Mouse (Mus musculus): ENCODE measurements around the gene Clec3a. TPM values are rescaled to one million over a fixed set of nuclear protein-coding genes. Genes with fewer than 3 reads are reported as not detected.
A peak's percentile ranks its signal among the peaks of the same experiment; 100 is the strongest.

The Clec3a gene
- polyA plus RNA-seq, 1 experiment from 2014 or later, result 2.1 TPM

DNA sequence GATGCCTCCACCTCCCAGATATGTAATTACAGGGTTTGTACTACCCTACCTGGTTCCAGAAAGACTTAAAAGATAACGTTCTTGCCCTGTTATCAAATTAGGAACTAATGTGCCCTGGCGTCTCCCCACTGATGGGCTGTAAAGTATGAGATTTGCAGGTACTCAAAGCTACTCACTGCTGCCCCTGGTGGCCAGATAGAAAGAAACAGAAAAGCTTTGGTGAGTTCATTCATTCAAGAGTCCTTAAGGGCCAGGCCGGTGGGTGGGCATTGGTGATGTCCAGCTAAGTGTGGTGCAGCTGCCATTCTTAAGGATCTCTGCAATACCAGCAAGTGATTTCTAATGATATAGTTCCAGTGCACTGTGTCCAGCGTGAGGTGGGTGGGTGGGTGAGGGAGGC, 23.7 kb downstream of the Clec3a start:
- H3K36me3 ChIP-seq (ENCODE audit: control insufficient read depth, insufficient read depth, low read length), result no peaks in the 10 kb centered on the region
- DNase-seq (ENCODE audit: low spot score) (no peak), ATAC-seq (ENCODE audit: low read depth) (no peak)
- 85% methylated on average over 4 of the region's 4 CpGs for WGBS
- no peaks in the 10 kb centered on the region for H3K9me3 ChIP-seq (ENCODE audit: control insufficient read depth, low read length)
- H3K27ac ChIP-seq (replicated peaks; ENCODE audit: low read depth, low read length), result no peak overlapping the region
- no peak overlapping the region for H3K4me2 ChIP-seq (ENCODE audit: low read depth, low read length)
- H3K27me3 ChIP-seq (replicated peaks; ENCODE audit: control insufficient read depth, insufficient read depth, low read length), result no peaks in the 10 kb centered on the region
- no peak overlapping the region for H3K9ac ChIP-seq (ENCODE audit: low read depth, low read length)
- no peak overlapping the region for H3K4me3 ChIP-seq (ENCODE audit: low read depth, low read length)
- H3K4me1 ChIP-seq (ENCODE audit: control insufficient read depth, insufficient read depth, low read length), result 0 out of 2 replicates have a peak, but pooled peaks cover 4% of the 10 kb centered on the region

DNA sequence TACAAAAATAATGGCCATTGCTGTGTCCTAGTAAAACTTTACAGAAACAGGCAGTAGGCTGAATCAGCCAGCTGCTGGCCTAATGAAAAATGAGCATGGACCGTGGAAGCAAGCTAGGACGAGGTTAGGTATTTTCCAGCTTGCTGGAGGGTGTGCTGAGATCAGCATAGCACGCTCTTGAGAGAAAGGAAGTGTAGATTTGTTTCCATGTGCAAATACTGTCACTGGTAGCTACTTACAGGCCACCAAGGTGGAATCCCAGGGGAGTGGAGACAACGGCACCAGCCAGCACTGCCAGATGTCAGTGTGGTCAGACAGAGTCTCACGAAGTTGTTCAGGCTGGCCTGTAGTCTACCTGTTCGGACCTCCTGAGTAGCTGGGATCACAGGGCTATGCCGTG, 29.0 kb downstream of the Clec3a start:
- H3K4me2 ChIP-seq (ENCODE audit: low read depth, low read length), result no peak overlapping the region
- 73% methylated on average over 7 of the region's 7 CpGs for WGBS
- H3K4me3 ChIP-seq (ENCODE audit: low read depth, low read length), result no peak overlapping the region
- H3K36me3 ChIP-seq (ENCODE audit: control insufficient read depth, insufficient read depth, low read length), result 0 out of 2 replicates have a peak, but pooled peaks cover 3% of the 10 kb centered on the region
- H3K27ac ChIP-seq (replicated peaks; ENCODE audit: low read depth, low read length), result no peak overlapping the region
- DNase-seq (ENCODE audit: low spot score) (no peak), ATAC-seq (ENCODE audit: low read depth) (no peak)
- H3K4me1 ChIP-seq (ENCODE audit: control insufficient read depth, insufficient read depth, low read length), result no peaks in the 10 kb centered on the region
- no peak overlapping the region for H3K9ac ChIP-seq (ENCODE audit: low read depth, low read length)
- no peaks in the 10 kb centered on the region for H3K27me3 ChIP-seq (replicated peaks; ENCODE audit: control insufficient read depth, insufficient read depth, low read length)
- no peaks in the 10 kb centered on the region for H3K9me3 ChIP-seq (ENCODE audit: control insufficient read depth, low read length)

DNA sequence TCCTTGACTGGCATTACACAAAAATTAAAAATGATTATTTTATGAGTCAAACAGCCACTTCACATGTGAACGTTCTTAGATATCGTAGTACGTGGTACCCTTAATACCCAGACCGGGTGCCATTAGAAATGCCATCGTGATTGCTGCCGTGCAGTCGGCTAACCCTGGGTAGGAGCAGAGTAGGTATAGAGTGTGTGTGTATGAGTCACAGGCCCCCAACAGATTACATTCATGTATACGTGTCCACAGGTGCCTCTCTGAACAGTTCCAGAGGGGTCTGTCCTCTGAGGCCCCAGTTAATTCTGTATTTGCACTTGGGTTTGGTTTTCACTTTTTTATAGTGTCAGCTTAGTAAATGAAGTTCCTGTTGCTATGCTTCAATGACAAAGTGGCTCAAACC, 34.4 kb downstream of the Clec3a start:
- Histone ChIP-seq H3K9me3 (ENCODE audit: control insufficient read depth, low read length) (no peaks in the 10 kb centered on the region), H3K27me3 (replicated peaks; ENCODE audit: control insufficient read depth, insufficient read depth, low read length) (no peaks in the 10 kb centered on the region), H3K27ac (replicated peaks; ENCODE audit: low read depth, low read length) (no peak overlapping the region), H3K4me2 (ENCODE audit: low read depth, low read length) (no peak overlapping the region), H3K4me1 (ENCODE audit: control insufficient read depth, insufficient read depth, low read length) (no peaks in the 10 kb centered on the region), H3K4me3 (ENCODE audit: low read depth, low read length) (no peak overlapping the region), H3K9ac (ENCODE audit: low read depth, low read length) (no peak overlapping the region), H3K36me3 (ENCODE audit: control insufficient read depth, insufficient read depth, low read length) (0 out of 2 replicates have a peak, but pooled peaks cover 3% of the 10 kb centered on the region)
- DNase-seq (ENCODE audit: low spot score) (no peak), ATAC-seq (ENCODE audit: low read depth) (no peak; the same call in 1 of the 2 replicates)
- WGBS, result 94% methylated on average over 8 of the region's 8 CpGs

DNA sequence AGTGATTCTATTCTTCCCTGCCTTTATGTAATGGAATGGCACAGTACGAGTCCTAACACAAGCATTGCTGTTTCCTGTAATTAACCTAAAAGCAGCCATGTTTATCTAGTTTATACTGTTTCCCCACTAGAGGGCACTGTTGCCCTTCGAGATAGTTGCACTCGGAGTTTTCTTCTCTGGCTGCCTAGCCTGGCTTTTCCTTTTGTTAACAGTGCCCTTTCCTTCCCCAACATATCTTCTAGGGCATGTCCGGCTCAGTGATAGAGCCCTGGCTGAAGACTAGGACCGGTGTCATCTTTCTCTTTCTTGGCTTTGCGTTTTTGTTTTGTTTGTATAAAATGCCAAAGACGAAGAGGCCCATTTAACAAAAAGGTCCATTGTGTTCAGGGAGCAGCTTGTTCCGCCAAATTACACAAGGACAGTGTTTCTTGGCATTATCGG, 34.9 kb downstream of the Clec3a start:
- Histone ChIP-seq H3K4me2 (ENCODE audit: low read depth, low read length) (0 out of 2 replicates have a peak overlapping the region, but pooled peaks have one; percentile 21), H3K9me3 (ENCODE audit: control insufficient read depth, low read length) (no peaks in the 10 kb centered on the region), H3K27ac (replicated peaks; ENCODE audit: low read depth, low read length) (no peak overlapping the region), H3K36me3 (ENCODE audit: control insufficient read depth, insufficient read depth, low read length) (0 out of 2 replicates have a peak, but pooled peaks cover 3% of the 10 kb centered on the region), H3K27me3 (replicated peaks; ENCODE audit: control insufficient read depth, insufficient read depth, low read length) (no peaks in the 10 kb centered on the region), H3K9ac (ENCODE audit: low read depth, low read length) (no peak overlapping the region), H3K4me1 (ENCODE audit: control insufficient read depth, insufficient read depth, low read length) (no peaks in the 10 kb centered on the region), H3K4me3 (ENCODE audit: low read depth, low read length) (no peak overlapping the region)
- peak; percentile 92 for DNase-seq (ENCODE audit: low spot score)
- peak; percentile 54; the same call in 1 of the 2 replicates for ATAC-seq (ENCODE audit: low read depth)
- WGBS, result 13% methylated on average over 9 of the region's 9 CpGs

DNA sequence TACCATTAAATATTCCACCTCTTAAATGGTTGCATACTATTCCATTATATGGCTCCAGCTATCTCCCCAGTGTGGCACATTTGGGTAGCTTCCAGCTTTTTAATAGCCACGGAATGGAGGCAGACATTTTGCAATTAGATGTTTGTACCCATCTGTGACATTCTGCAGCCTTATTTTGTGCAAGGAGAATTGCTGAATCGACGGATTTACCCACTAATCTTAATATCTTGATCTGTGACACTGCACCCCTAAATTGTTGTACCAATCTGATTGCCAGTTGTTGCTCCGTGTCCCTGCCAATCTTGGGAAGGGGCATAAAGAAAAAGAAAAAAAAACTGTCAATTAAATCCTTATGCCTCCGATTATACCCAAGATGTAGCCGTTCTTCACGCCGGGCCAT, 37.4 kb downstream of the Clec3a start:
- no peak overlapping the region for H3K4me2 ChIP-seq (ENCODE audit: low read depth, low read length)
- no peaks in the 10 kb centered on the region for H3K4me1 ChIP-seq (ENCODE audit: control insufficient read depth, insufficient read depth, low read length)
- H3K36me3 ChIP-seq (ENCODE audit: control insufficient read depth, insufficient read depth, low read length), result no peaks in the 10 kb centered on the region
- no peaks in the 10 kb centered on the region for H3K9me3 ChIP-seq (ENCODE audit: control insufficient read depth, low read length)
- H3K4me3 ChIP-seq (ENCODE audit: low read depth, low read length), result no peak overlapping the region
- 89% methylated on average over 8 of the region's 8 CpGs for WGBS
- H3K27ac ChIP-seq (replicated peaks; ENCODE audit: low read depth, low read length), result no peak overlapping the region
- no peaks in the 10 kb centered on the region for H3K27me3 ChIP-seq (replicated peaks; ENCODE audit: control insufficient read depth, insufficient read depth, low read length)
- ATAC-seq (ENCODE audit: low read depth), result no peak
- DNase-seq (ENCODE audit: low spot score), result no peak
- H3K9ac ChIP-seq (ENCODE audit: low read depth, low read length), result no peak overlapping the region

DNA sequence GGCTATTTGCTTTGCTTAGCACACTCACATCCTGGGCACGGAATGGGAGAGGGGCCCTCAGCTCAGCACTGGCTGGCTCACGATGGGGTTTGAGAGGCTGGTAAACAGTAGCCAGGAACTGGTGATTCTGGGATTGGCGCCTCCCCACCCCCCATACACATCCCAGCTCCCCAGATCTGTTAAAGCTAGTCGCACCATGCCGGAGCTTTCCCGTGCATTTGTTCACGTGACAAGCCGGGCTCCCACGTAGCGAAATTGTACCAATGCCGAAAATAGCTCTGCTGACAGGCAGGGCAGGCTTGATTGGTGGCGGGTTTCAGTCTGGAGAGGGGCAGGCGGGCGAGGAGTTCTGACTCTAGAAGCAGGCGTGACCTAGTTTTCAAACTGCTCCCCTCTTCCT, 38.1 kb downstream of the Clec3a start:
- Histone ChIP-seq H3K9ac (ENCODE audit: low read depth, low read length) (no peak overlapping the region), H3K36me3 (ENCODE audit: control insufficient read depth, insufficient read depth, low read length) (no peaks in the 10 kb centered on the region), H3K4me2 (ENCODE audit: low read depth, low read length) (peak overlapping the region; percentile 15; the same call in 1 of the 2 replicates), H3K27ac (replicated peaks; ENCODE audit: low read depth, low read length) (no peak overlapping the region), H3K9me3 (ENCODE audit: control insufficient read depth, low read length) (no peaks in the 10 kb centered on the region), H3K27me3 (replicated peaks; ENCODE audit: control insufficient read depth, insufficient read depth, low read length) (no peaks in the 10 kb centered on the region), H3K4me1 (ENCODE audit: control insufficient read depth, insufficient read depth, low read length) (no peaks in the 10 kb centered on the region), H3K4me3 (ENCODE audit: low read depth, low read length) (no peak overlapping the region)
- DNase-seq (ENCODE audit: low spot score) (no peak), ATAC-seq (ENCODE audit: low read depth) (no peak)
- WGBS, result 52% methylated on average over 15 of the region's 15 CpGs

DNA sequence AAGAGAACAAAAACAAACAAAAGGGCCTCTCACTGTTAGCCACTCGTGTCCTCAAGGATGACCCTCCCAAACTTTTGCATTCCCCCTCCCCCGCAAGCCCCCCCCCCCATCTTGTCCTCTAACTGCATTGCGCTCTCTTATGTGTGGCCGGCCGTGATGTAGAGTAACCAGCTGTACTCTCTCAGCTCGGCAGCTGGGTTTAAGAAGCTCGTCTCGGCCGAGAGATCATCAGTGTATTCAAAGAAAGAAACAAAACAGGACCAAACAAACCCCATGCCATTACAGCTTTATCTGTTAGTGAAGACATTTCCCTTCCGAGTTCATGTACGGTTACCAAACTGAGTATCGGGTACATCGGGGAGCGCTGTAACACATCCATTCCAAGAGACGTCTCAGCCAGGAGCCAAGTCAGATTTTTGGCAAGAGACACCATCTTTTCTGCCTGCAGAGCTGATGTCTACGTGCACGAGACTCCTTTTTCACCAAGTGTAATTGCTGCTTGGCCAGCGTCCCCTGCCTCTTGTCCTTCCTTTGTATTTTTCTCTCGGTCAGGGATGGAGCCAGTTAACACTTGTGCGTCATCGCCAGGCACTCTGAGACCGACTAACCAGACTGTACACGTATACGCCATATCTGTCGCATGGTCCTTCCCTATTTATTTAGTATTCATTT, 40.4 kb downstream of the Clec3a start:
- Histone ChIP-seq H3K27ac (replicated peaks; ENCODE audit: low read depth, low read length) (no peak overlapping the region), H3K4me1 (ENCODE audit: control insufficient read depth, insufficient read depth, low read length) (no peaks in the 10 kb centered on the region), H3K4me2 (ENCODE audit: low read depth, low read length) (no peak overlapping the region), H3K4me3 (ENCODE audit: low read depth, low read length) (no peak overlapping the region), H3K27me3 (replicated peaks; ENCODE audit: control insufficient read depth, insufficient read depth, low read length) (no peaks in the 10 kb centered on the region), H3K9ac (ENCODE audit: low read depth, low read length) (no peak overlapping the region), H3K9me3 (ENCODE audit: control insufficient read depth, low read length) (no peaks in the 10 kb centered on the region), H3K36me3 (ENCODE audit: control insufficient read depth, insufficient read depth, low read length) (no peaks in the 10 kb centered on the region)
- ATAC-seq (ENCODE audit: low read depth), result no peak
- peak; percentile 73 for DNase-seq (ENCODE audit: low spot score)
- WGBS, result 65% methylated on average over 25 of the region's 25 CpGs

DNA sequence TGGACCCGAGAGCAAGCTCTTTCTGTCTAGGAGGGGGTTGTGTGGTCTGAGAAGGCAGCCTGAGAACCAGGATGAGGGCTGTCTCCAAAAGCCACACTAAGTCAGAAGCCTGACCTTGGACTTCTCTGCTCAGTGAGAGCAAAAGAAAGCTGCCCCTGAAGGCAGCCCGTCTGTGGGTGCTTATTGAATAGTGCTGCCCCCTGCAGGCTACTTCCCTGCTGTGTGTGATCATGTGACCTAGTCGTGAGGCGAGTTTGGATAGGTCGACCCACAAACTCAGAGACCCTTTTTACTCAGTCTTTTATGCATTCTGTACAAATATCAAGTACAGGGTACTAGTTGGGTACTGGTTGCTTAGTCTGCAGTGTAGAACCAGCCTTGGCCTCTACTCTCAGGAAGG, 42.7 kb downstream of the Clec3a start:
- DNase-seq (ENCODE audit: low spot score), result no peak
- Histone ChIP-seq H3K9me3 (ENCODE audit: control insufficient read depth, low read length) (no peaks in the 10 kb centered on the region), H3K36me3 (ENCODE audit: control insufficient read depth, insufficient read depth, low read length) (no peaks in the 10 kb centered on the region), H3K4me2 (ENCODE audit: low read depth, low read length) (no peak overlapping the region), H3K9ac (ENCODE audit: low read depth, low read length) (no peak overlapping the region), H3K27me3 (replicated peaks; ENCODE audit: control insufficient read depth, insufficient read depth, low read length) (no peaks in the 10 kb centered on the region), H3K4me3 (ENCODE audit: low read depth, low read length) (no peak overlapping the region), H3K4me1 (ENCODE audit: control insufficient read depth, insufficient read depth, low read length) (no peaks in the 10 kb centered on the region), H3K27ac (replicated peaks; ENCODE audit: low read depth, low read length) (no peak overlapping the region)
- 82% methylated on average over 5 of the region's 5 CpGs for WGBS
- no peak for ATAC-seq (ENCODE audit: low read depth)

DNA sequence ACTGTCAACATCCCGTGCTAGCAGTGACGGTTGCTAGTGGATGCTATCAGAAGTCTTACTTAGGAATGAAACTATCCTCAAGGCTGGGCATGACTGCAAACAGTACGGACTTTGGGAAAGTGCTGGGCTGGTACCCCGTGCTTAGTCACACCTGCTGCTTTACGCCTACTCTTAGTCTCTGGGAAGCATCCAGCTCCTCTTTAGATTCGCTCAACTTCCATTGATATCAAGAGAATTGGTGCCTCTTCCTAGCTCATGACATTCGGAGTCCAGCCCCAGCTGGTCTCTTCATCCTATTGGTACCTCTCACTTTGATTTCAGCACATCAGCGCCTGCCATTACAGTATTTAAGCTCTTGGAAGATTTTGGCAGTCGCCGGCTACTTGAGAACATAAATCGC, 44.7 kb downstream of the Clec3a start:
- whole genome bisulfite sequencing, result 87% methylated on average over 11 of the region's 11 CpGs
- Histone ChIP-seq H3K36me3 (ENCODE audit: control insufficient read depth, insufficient read depth, low read length) (no peaks in the 10 kb centered on the region), H3K9me3 (ENCODE audit: control insufficient read depth, low read length) (no peaks in the 10 kb centered on the region), H3K27ac (replicated peaks; ENCODE audit: low read depth, low read length) (no peak overlapping the region), H3K4me3 (ENCODE audit: low read depth, low read length) (no peak overlapping the region), H3K4me1 (ENCODE audit: control insufficient read depth, insufficient read depth, low read length) (no peaks in the 10 kb centered on the region), H3K9ac (ENCODE audit: low read depth, low read length) (no peak overlapping the region), H3K4me2 (ENCODE audit: low read depth, low read length) (no peak overlapping the region), H3K27me3 (replicated peaks; ENCODE audit: control insufficient read depth, insufficient read depth, low read length) (no peaks in the 10 kb centered on the region)
- ATAC-seq (ENCODE audit: low read depth), result no peak
- no peak for DNase-seq (ENCODE audit: low spot score)

Measured in embryonic facial prominence, embryonic 14.5 days (tissue).